Mouse (Mus musculus) NIH3T3 (cell line): Measurements from ENCODE around the gene Gse1.
A peak's percentile ranks its signal among the peaks of the same experiment; 100 is the strongest.
"Not testable (repeated sequence)": the region's sequence is repeated elsewhere in the genome, so short reads cannot be mapped to it uniquely, and the experiment has no call there.

ENCODE experiments used
- DNase-seq: peaks from one replicate; pipeline ENCODE4 v3.0.0-alpha.2; 2012; ENCODE audit warnings: low read depth

Gse1 gene

DNA sequence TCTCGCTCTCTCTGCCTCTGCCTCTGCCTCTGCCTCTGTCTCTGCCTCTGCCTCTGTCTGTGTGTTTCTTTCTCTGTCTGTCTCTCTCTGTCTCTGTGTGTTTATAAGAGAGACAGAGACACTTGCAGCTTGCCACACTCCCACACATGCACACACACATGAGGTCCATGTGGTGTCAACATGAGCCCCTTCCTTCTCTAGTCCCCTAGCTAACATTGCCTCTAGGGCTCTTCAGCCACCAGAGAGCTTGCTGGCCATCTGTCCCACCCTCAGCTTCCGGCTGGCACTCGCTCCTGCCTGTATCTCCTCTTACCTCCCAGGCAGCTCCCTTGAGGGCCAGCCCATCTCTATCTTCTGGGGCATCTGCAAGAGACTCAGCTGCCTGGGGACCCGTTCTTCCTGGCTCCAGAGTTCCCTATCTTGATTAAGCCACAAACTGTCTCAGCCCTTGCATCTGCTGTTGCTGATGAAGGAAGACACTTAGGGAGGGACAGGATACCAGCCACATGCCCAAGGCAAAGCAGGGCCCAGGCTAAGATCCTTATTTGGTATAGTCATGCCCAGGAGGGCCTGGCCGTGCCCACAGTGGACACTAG lies 97.0 kb downstream of the Gse1 start:
- no peak for DNase-seq

DNA sequence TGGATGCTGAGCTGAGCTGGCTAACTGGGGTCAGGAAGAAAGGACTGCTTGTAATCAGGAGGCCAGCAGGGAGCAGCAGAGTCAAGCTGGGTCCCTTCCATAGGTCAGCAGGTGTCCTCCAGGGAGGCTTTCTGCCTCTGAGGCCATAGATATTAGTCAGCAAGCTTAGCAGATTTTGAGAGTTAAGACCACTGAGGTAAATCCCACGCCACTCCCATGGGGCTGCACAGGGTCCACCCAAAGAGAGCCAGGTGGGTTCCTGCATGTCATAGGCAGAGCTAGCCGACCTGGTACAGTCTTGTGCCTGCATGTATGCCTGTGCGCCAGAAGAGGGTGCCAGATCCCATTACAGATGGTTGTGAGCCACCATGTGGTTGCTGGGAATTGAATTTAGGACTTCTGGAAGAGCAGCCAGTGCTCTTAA lies 98.9 kb downstream of the Gse1 start:
- no peak for DNase-seq

DNA sequence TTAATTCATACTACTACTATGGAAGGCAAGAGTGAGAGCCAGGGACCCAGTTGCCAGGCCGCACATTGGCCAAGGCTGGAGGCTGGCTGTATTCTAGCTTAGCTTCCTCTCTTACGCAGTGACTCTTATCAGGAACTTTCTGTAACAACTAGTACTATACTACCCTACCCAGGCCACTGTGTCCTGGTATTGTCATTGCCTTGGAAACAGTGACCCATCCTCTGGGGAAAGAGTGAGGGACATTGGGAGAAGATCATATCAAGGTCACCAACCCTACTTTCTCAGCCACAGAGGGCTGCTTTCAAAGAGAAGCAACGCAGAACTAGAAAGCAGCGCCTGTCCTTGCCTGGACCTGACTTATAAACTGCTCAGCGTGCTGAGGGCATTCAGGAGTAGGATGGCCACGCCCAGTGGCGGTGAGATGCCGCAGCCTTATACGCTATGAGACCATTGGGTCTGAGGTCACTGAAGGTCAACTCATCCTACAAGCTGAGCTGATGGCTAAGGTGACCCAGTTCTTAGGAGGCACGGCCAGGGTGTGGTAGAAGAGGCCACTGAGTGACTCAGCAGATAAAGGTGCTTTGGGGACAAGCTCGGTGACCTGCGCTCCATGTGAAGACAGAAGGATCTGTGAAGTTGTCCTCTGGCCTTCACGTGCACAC lies 100.2 kb downstream of the Gse1 start:
- DNase-seq = no peak

DNA sequence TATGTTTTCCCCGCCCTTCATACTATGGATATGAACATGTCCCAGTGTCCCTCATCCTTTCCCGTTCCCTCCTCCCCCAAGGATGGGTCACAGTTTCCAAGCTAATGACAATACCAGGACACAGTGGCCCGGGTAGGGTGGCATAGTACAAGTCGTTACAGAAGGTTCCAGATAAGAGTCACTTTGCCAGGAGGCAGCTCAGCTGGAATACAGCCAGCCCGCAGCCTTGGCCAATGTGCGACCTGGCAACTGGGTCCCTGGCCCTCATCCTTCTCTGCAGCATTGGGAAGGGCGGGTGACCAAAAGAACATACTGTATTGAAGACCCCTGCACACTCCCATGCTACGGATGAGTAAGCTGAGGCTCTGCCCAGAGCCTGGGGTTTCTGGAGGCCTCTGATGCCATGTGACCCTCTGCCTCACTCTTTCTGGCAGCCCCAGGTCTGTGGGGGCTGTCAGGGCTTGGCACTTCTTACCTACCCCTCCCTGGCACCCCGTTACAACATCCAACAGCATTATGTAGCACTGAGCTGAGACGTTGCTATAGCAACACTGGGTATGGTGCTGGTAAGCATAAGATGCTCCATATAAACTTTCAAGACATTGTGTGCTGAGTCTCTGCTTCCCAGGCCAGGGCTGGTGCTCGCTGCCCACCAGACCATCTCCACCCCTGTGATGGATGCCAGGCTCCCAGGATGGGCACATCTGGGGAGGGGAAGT lies 100.9 kb downstream of the Gse1 start:
- no peak for DNase-seq

DNA sequence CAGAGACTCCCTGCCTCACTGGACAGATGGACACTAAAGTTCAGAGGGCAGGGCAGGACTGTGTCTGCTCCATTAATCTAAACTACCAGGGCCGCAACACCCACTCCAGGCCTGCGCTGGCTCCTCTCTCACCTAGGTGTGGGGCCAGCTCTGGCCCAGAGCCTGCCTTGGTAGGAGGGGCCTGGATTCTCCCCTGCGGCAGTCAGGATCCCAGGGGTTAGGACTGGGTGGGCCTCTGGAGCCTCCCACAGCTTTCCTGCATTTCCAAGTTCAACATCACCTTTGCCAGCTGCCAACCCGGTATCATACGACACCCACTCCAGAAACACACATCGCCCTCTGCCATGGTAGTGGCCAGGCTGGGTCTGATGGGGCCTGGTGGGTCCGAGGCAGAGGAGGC lies 102.8 kb downstream of the Gse1 start:
- no peak for DNase-seq

DNA sequence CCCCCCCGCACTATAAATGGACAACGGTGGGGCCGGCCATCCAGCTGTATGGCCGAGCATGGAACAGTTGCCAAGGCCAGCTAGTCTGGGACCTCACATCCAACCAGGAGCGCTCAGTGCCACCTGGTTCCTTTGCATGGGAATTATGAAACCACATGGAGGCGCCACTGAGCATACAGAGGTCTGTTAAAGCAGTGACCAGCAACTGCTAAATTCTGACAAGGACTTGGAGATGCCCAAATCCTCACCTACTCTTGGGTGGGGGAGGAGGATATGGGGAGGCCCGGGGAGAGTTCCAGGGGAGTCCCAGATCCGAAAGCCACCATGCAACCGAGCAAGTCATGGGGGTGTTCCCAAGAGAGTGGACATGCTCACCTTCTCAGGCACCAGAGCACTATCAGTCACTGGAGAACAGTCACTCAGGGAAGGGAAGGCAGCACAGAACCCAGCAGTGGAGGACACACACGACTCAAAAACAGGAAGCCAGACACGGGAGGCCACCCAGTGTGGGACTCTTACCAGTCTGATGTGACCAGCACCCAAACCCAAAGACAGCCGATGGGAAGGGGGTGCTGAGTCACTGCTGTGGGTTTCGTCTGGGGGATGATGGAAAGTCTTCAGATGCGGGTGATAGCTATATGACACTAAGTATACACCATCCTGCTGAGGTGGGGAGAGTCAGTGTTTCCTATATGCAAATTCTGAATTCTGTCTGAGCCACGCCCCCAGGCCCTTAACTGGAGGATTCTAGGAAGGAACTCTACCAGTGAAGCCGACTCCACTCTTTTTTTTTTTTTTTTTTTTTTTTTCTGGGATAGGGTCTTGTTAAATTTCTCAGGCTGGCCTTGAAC lies 104.3 kb downstream of the Gse1 start:
- DNase-seq = no peak

DNA sequence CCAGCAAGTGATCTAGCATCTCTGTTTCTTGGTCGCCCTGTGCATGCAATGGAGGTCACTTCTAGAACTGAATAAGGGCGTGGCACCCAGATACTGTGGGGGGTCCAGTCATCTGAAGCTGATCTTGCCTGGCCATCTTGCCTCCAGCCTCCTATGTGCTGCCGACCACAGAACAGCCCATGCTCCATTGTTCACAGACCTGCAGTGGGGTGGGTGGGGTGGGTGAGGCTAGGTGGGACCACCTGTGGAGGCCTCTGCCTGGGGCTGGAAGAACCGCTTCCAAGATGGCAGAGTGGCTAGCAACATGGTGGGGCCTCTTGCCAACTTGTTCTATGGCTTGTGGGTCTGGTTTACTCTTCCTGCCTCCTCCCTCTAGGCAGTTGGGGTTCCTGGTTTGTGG lies 105.4 kb downstream of the Gse1 start:
- DNase-seq = no peak

DNA sequence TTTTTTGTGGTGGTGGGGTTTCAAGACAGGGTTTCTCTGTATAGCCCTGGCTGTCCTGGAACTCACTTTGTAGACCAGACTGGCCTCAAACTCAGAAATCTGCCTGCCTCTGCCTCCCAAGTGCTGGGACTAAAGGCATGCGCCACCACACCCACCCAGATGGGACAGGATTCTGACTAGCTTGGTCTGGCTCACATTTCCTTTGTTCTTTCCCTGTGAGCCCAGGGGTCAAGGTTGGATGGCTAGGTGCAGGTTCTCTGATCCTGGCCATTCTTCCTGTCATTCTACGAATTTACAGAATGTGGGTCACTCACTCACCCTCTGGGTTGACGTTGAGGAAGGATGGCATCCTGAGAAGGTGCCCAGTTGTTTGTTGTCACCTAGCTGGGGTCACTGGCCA lies 106.0 kb downstream of the Gse1 start:
- not testable (repeated sequence) for DNase-seq

DNA sequence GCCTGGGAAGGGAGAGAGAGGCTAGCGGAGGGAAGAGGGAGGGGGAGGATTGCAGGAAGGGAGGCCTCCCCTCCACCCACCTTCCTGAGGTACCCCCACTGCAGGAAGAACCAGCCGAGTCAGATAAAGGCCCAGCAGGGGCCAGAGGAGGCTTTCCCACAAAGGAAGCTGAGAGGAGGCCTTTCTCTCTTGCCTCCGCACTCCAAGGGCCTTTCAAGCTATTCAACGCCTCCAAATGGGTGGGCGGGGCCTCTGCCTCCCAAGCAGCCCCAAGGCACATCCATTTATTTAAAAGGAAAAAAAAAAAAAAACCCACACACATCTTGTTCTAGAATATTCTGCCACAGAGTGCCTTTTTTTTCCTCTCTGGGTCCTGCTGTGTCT lies 106.6 kb downstream of the Gse1 start:
- peak; percentile 28 for DNase-seq

DNA sequence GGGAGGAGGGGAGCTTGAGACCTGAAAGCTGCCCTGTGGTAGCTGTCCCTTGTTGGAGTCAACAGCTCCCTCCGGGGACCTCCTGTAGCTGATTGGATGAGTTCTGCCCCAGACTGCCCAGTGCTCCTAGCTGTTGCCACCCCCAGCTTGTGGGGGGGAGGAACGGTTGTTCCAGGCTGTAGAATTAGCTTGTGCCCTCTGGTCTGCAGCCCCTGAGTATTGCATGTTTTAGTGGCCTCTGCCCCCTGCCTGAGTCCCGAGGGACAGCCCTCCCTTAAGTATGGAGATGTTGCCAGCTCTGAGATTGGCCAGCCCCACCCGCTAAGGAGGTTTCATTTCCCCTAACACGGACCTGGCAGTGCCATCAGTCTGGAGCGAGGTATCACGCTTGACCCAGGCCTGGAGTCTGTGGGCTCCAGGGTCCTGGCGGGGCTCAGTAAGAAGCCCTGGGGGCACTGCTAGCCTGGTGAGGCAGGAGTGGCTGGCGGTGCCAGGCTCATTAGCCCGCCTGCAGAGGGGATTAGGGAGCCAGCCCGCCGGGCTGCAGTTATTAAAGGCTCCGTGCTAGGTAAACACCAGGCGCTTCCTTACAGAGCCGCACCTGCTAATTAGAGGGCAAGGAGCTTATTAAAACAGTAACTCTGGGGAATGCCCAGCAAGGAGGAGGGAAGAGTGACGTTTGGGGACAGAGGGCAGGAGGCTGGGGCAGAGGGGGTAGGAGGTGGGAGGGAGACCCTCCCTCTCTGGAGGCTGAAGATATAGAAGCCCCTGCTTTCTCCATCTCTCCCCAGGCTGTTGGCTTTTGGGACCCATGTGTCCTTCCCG lies 107.2 kb downstream of the Gse1 start:
- DNase-seq = no peak

DNA sequence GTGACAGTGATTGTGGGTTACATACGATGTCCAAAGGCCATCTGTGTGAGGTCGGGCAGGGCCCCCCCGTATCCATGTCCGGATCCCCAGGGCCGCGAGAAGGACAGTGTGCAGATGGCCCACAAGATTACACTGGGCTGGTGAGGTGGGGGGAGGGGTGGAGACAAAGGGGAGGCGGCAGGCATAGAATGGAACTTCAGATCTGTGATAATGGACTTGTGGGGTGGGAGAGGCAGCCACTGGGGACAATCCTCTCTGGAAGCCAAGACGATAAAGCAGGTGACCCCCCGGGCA lies 107.8 kb downstream of the Gse1 start:
- DNase-seq = no peak

DNA sequence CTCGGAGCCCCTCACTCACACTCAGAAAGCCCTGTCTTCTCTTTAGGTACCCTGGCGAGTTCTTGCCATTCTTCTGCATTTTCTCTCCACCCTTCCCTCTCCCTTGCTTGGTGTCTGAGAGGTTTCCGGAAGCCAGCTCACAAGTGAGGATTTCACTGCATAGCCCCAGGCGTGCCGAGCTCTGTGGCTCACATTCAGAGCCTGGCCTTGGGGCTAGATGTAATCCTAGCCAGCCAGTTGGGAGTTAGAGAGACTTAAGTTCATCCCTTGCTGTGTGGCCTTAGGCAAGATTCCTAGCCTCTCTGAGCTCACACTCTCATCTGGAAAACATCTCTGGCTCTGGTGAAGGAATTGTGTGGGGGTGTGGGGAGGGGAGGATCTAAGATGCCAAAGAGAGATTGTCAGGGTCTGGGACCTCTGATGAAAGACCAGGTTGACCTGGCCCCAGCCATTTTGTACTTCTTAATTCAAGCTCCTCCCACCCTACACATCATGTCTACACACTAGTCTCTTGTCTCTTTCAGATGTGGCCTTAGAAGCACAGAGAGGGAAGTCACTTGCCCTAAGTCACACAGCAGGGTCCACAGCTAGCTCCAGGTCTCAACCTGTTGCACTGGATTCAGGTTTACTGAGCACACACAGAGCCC lies 108.8 kb downstream of the Gse1 start:
- peak; percentile 19 for DNase-seq

DNA sequence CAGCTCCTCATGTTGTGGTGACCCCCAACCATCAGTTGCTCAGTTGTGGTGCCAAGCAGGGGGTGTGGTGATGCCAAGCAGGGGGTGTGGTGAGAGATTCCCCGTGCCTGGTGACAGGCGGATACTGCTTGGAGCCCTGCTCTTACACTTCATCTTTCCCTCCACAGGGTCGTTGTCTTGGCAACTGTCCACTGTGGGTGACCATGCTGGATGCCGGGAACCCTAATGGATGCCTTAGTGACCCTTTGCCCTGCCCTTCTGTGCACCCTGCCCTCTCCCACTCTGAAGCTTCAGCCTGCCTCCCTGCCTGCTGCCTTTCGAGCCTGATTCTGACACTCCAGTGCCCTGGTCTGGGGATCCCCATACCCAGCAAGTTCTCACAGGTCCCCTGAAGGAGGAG lies 109.4 kb downstream of the Gse1 start:
- DNase-seq = no peak

DNA sequence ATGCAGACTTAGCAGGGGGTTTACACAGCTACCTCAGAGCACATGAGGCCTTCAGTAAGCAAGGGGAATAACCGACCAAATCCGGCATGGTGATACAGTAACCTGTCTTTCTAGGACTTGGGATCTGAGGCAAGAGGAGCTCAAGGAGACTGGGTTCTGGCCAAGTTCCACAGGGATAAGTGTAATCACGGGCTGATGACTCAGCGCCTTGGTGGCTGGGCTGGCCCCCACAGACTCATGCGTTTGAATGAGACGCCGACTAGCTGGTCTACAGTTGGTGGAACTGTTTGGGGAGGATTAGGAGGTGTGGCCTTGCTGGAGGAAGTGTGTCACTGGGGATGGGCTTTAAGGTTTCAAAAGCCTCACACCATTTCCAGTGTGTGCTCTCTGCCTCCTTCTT lies 110.4 kb downstream of the Gse1 start:
- peak; percentile 74 for DNase-seq

DNA sequence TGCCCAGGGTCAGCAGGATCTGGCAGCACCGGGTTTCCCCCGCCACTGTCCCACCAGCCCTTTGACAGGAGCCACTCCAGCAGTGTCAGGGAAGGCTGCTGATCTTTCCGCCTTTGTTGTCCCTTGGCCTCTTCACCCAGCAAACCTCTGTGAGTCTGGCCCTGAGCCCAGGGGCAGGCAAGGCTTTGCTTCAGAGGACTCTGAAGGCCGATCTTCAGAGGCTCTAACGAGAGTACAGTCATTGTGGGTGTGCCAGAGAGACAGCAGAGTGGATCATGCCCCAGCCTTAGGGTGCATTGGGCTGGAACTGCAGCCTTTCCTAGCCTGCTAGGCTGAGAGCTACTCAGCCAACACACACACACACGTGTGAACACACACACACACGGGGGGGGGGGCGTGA lies 111.5 kb downstream of the Gse1 start:
- DNase-seq = no peak

DNA sequence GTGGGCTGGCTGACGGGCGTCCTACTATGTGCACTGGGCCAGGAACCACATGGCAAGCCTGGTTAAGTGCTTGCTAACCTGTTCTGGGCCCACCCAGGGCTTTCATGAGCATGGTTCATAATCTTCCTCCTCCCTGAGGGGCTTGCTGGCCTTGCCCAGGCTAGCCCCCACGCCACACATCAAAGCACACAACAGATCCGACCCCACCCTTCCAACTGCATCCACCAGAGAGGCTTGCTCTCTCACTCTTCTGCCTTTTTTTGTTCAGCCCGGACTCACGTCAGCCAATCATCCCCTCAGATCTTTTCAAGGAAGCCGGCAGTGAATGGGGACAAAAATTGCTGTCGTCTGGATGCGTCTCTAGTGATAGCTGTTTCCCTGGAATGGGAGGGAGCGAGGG lies 112.9 kb downstream of the Gse1 start:
- no peak for DNase-seq

DNA sequence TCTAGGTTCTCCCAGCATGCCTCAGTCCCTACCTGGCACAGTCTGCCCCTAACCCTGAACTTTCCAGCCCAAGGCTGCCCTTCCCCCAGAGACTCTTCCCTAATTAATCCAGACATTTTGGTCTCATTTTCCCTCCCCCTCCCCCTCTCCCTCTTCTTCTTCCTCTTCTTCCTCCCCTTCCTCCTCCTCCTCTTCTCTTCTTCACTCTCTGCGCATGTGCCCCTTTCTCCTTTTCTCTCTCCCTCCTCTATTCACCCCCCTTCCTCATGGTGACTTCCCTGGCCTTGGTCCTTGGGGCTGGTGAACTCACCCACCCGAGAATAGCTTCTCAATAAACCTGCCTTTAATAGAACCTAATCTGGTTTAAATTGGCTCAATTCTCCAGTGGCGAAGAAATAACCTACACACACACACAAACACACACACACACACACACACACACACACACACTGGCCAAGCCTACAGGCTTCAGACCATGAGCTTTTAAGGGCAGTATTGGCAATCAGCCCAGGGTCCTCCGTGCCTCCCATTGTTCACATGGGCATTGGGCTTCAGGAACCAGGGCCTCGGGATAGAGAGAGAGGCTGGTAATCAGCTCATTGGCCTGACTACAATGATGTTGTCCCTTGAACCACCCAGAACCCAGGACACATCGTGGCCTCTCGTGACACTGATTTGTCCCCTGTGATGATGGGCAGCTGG lies 114.7 kb downstream of the Gse1 start:
- no peak for DNase-seq

DNA sequence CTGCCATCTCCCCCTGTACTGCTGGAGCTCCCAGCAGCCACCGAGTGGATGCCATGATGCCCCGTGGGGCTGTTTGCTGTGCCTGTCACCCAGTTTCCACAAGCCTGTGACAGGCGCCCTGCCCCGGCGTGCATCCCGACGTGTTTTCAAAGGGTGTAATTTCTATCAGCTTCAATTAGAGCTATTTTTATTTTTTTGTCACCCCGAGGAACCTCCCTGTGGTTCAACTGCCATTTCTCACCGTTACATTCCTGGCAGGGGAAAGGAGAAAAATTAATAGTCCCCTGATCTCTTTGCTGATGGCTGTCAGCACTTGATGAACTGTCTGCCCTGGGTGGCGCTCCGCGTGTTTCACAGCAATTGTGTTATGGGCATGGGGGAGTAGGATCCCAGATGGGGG lies 115.3 kb downstream of the Gse1 start:
- DNase-seq = no peak

DNA sequence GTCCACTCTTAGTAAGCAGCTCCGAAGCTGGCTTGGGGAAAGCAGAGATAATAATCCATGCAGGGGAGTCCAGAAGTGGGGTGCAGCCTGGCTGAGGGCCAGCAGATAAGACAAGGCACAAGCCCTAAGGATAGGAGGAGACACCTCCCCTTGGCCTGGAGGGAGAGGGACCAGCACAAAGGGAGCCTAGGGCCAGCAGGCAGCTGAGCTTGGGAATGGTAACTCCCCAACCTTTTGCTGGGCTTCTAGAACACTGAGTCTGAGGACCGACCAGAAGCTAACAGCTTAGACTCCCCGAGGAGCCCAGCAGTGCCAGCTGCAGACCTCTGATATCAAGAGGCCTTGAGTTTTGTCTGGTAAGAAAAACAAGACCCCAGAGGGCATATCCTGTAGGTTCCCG lies 115.9 kb downstream of the Gse1 start:
- DNase-seq = no peak

DNA sequence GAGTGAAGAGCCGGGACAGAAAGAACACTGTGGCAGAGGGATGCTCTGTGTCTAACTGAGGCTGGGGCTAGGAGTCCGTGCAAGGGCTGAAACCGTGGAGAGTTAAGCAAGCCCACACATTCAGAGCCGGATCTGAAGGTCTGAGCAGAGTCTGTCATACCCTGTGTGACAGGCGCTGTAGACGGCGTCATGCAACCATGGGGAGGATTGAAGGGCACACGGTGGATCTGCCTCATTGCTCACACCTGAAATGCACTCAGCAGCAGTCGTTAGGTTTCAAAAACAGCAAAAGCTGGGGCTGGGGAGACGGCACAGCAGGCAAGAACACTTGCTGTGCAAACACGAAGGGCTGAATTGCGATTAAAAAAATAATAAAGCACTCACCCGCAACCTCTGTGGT lies 116.3 kb downstream of the Gse1 start:
- DNase-seq = no peak
